13 mouse cellular contexts compared by ENCODE assay signal in genomic region chr3:107917097-107917496, GRCm38 (mm10). TPM values are rescaled to one million over a fixed set of nuclear protein-coding genes. Genes with fewer than 3 reads are reported as not detected.
DNase-seq lines count a peak whose midpoint lies in the region; ATAC-seq and TF ChIP-seq lines count a peak whose summit lies in the region.
"Had no signal": no experiment of that assay in that cellular context is flagged by ENCODE, and none has a peak within 500 bp of the region (broad histone marks: within the 10 kb centered on the region; RNA-seq: fewer than 3 reads in every experiment).

No protein-coding gene starts in this region.

- H3K9ac ChIP-seq in forebrain, embryonic 16.5 days (replicated peaks; ENCODE audit: low read depth, low read length) = no peak overlapping the region
- no peak overlapping the region for H3K9ac ChIP-seq in liver, postnatal 0 days (replicated peaks)
- no peak overlapping the region for H3K9ac ChIP-seq in liver, embryonic 11.5 days (ENCODE audit: low read depth, low read length)
- H3K9ac ChIP-seq: limb, embryonic 12.5 days had no signal

- H3K27ac ChIP-seq in forebrain, embryonic 16.5 days (ENCODE audit: low read length) = no peak overlapping the region
- no peak overlapping the region for H3K27ac ChIP-seq in forebrain, embryonic 10.5 days
- no peak overlapping the region for H3K27ac ChIP-seq in liver, postnatal 0 days (ENCODE audit: low read depth)
- H3K27ac ChIP-seq in liver, embryonic 11.5 days (ENCODE audit: low read depth, low read length) = no peak overlapping the region
- H3K27ac ChIP-seq: limb, embryonic 12.5 days; macrophage had no signal

- no peak overlapping the region for H3K4me2 ChIP-seq in forebrain, embryonic 16.5 days (ENCODE audit: low read length)
- no peak overlapping the region for H3K4me2 ChIP-seq in liver, postnatal 0 days (ENCODE audit: low read depth, low read length)
- H3K4me2 ChIP-seq in liver, embryonic 11.5 days = no peak overlapping the region
- H3K4me2 ChIP-seq: limb, embryonic 12.5 days had no signal

- TF ChIP-seq EP300 in liver, postnatal 0 days (IDR thresholded peaks at IDR 0.05; ENCODE audit: low read depth) = no peak

- H3K36me3 ChIP-seq in forebrain, embryonic 16.5 days (ENCODE audit: control insufficient read depth, insufficient read depth) = no peaks in the 10 kb centered on the region
- H3K36me3 ChIP-seq in forebrain, embryonic 10.5 days (replicated peaks) = no peaks in the 10 kb centered on the region
- H3K36me3 ChIP-seq in liver, postnatal 0 days (replicated peaks; ENCODE audit: insufficient read depth, low read length) = no peaks in the 10 kb centered on the region
- H3K36me3 ChIP-seq in liver, embryonic 11.5 days (ENCODE audit: control insufficient read depth, insufficient read depth, low read length) = no peaks in the 10 kb centered on the region
- no peaks in the 10 kb centered on the region for H3K36me3 ChIP-seq in G1E (replicated peaks)
- H3K36me3 ChIP-seq: limb, embryonic 12.5 days had no signal

- no peak overlapping the region for H3K4me3 ChIP-seq in forebrain, embryonic 16.5 days (replicated peaks; ENCODE audit: low read length)
- H3K4me3 ChIP-seq in forebrain, embryonic 10.5 days = no peak overlapping the region
- H3K4me3 ChIP-seq in liver, postnatal 0 days (ENCODE audit: low read depth, low read length) = no peak overlapping the region
- no peak overlapping the region for H3K4me3 ChIP-seq in liver, embryonic 11.5 days (ENCODE audit: low read depth, low read length)
- no peak overlapping the region for H3K4me3 ChIP-seq in G1E (ENCODE audit: low read depth, low read length)
- H3K4me3 ChIP-seq: limb, embryonic 12.5 days had no signal

- 0 out of 2 replicates have a peak, but pooled peaks have one; percentile 47 for ATAC-seq in forebrain, embryonic 16.5 days
- no peak for ATAC-seq in liver, postnatal 0 days
- ATAC-seq in liver, embryonic 11.5 days (replicated peaks; ENCODE audit: low FRiP score) = no peak
- ATAC-seq in G1E (ENCODE audit: extremely low read depth, insufficient number of reproducible peaks, low FRiP score, poor library complexity, severe bottlenecking) = no peak
- peak; percentile 57; the same call in 1 of the 2 replicates for ATAC-seq in megakaryocyte-erythroid progenitor cell, adult 5-6 weeks (replicated peaks; ENCODE audit: low FRiP score, low TSS enrichment, poor library complexity, severe bottlenecking)

- H3K9me3 ChIP-seq in forebrain, embryonic 16.5 days (ENCODE audit: control insufficient read depth, low read length) = no peaks in the 10 kb centered on the region
- H3K9me3 ChIP-seq in forebrain, embryonic 10.5 days = no peaks in the 10 kb centered on the region
- no peaks in the 10 kb centered on the region for H3K9me3 ChIP-seq in liver, postnatal 0 days (ENCODE audit: low read length)
- H3K9me3 ChIP-seq in liver, embryonic 11.5 days (ENCODE audit: control insufficient read depth, low read length) = no peaks in the 10 kb centered on the region
- no peaks in the 10 kb centered on the region for H3K9me3 ChIP-seq in G1E (replicated peaks)
- H3K9me3 ChIP-seq: limb, embryonic 12.5 days had no signal

- WGBS in forebrain, embryonic 16.5 days = 73% methylated on average over 3 of the region's 3 CpGs
- WGBS in forebrain, embryonic 10.5 days = 84% methylated on average over 3 of the region's 3 CpGs
- whole genome bisulfite sequencing in liver, postnatal 0 days (ENCODE audit: insufficient replicate concordance) = 84% methylated on average over 3 of the region's 3 CpGs
- 66% methylated on average over 3 of the region's 3 CpGs for WGBS in liver, embryonic 11.5 days

- no peaks in the 10 kb centered on the region for H3K4me1 ChIP-seq in forebrain, embryonic 16.5 days (replicated peaks; ENCODE audit: control insufficient read depth, insufficient read depth, low read length)
- 0 out of 2 replicates have a peak, but pooled peaks cover 6% of the 10 kb centered on the region for H3K4me1 ChIP-seq in forebrain, embryonic 10.5 days
- 0 out of 2 replicates have a peak, but pooled peaks cover 2% of the 10 kb centered on the region for H3K4me1 ChIP-seq in liver, postnatal 0 days (ENCODE audit: insufficient read depth)
- H3K4me1 ChIP-seq in liver, embryonic 11.5 days (replicated peaks; ENCODE audit: control insufficient read depth, insufficient read depth, low read length) = no peaks in the 10 kb centered on the region
- H3K4me1 ChIP-seq in G1E (ENCODE audit: insufficient read depth, low read depth, low read length) = no peaks in the 10 kb centered on the region
- H3K4me1 ChIP-seq: limb, embryonic 12.5 days had no signal

- H3K27me3 ChIP-seq in forebrain, embryonic 16.5 days (replicated peaks; ENCODE audit: control insufficient read depth, insufficient read depth, low read length) = no peaks in the 10 kb centered on the region
- no peaks in the 10 kb centered on the region for H3K27me3 ChIP-seq in forebrain, embryonic 10.5 days (ENCODE audit: poor library complexity, severe bottlenecking)
- H3K27me3 ChIP-seq in liver, postnatal 0 days (ENCODE audit: insufficient read depth, low read length) = no peaks in the 10 kb centered on the region
- H3K27me3 ChIP-seq in liver, embryonic 11.5 days (replicated peaks; ENCODE audit: control insufficient read depth, insufficient read depth, low read length) = no peaks in the 10 kb centered on the region
- H3K27me3 ChIP-seq in G1E (ENCODE audit: insufficient read depth, low read length) = peaks cover 11% of the 10 kb centered on the region; the same call in 1 of the 2 replicates
- H3K27me3 ChIP-seq: limb, embryonic 12.5 days had no signal

- peak; percentile 44 for TF ChIP-seq CTCF in liver, postnatal 0 days (IDR thresholded peaks at IDR 0.05; ENCODE audit: low read depth)
- peak; percentile 14; the same call in 1 of the 2 replicates for TF ChIP-seq CTCF in G1E (IDR thresholded peaks at IDR 0.05; ENCODE audit: low read depth, low read length)

- no peak for DNase-seq in forebrain, embryonic 10.5 days (ENCODE audit: extremely low spot score, low spot score)
- DNase-seq in liver, postnatal 0 days = no peak
- DNase-seq in liver, embryonic 11.5 days (ENCODE audit: low spot score) = no peak
- no peak for DNase-seq in G1E (ENCODE audit: low spot score)
- DNase-seq in urinary bladder, adult 18-20 months (ENCODE audit: low spot score in 2 of 2) = no peak
- DNase-seq in urinary bladder, adult 2 months (ENCODE audit: low spot score) = no peak
- DNase-seq: heart, postnatal 36 days; kidney, adult 9 months; layer of hippocampus, adult 9-11 months had no signal

RNA-seq across cellular contexts. Expression of gene Gstm7, which starts 14.5 kb away (rescaled TPM):
- 65.5 and 70.7 TPM in 2 replicates for polyA plus RNA-seq in forebrain, embryonic 16.5 days (2015; fragmentation: Nextera tagmentation; extraction: Ambion mirVana)
- polyA plus RNA-seq in forebrain, embryonic 10.5 days (2016; fragmentation: Nextera tagmentation; extraction: Ambion mirVana) = 17.7 and 19.5 TPM in 2 replicates
- polyA plus RNA-seq in liver, postnatal 0 days (2015; fragmentation: Nextera tagmentation; extraction: Ambion mirVana) = 39.2 and 42.2 TPM in 2 replicates
- polyA plus RNA-seq in liver, embryonic 11.5 days (2014; fragmentation: Nextera tagmentation; extraction: Ambion mirVana) = 10.8 and 12.0 TPM in 2 replicates
- total RNA-seq in G1E (2014; fragmentation: Nextera tagmentation) = not detected in 2 replicates
- not detected in 2 replicates for total RNA-seq in G1E (2017)
- polyA plus RNA-seq in G1E (2012) = not detected in 2 replicates
- 0.62 and 6.3 TPM in 2 replicates for total RNA-seq in megakaryocyte-erythroid progenitor cell, adult 5-6 weeks (2014; fragmentation: Nextera tagmentation)
- 1.9 TPM in 1 of 2 replicates, not detected in the other for total RNA-seq in megakaryocyte-erythroid progenitor cell, adult 5-6 weeks (2017)
- polyA plus RNA-seq in urinary bladder, adult 2 months (2012; rRNA removed) = 2.7 and 5.1 TPM in 2 replicates

RNA-seq across cellular contexts. Expression of gene Gstm5, which starts 21.5 kb away (rescaled TPM):
- polyA plus RNA-seq in forebrain, embryonic 16.5 days (2015; fragmentation: Nextera tagmentation; extraction: Ambion mirVana) = 173 and 174 TPM in 2 replicates
- 225 and 235 TPM in 2 replicates for polyA plus RNA-seq in forebrain, embryonic 10.5 days (2016; fragmentation: Nextera tagmentation; extraction: Ambion mirVana)
- 126 and 134 TPM in 2 replicates for polyA plus RNA-seq in liver, postnatal 0 days (2015; fragmentation: Nextera tagmentation; extraction: Ambion mirVana)
- 154 and 167 TPM in 2 replicates for polyA plus RNA-seq in liver, embryonic 11.5 days (2014; fragmentation: Nextera tagmentation; extraction: Ambion mirVana)
- total RNA-seq in G1E (2014; fragmentation: Nextera tagmentation) (not detected in 2 replicates), G1E (2017) (not detected in 2 replicates)
- polyA plus RNA-seq in G1E (2012) = not detected in 2 replicates
- total RNA-seq in megakaryocyte-erythroid progenitor cell, adult 5-6 weeks (2014; fragmentation: Nextera tagmentation) = 233 and 255 TPM in 2 replicates
- total RNA-seq in megakaryocyte-erythroid progenitor cell, adult 5-6 weeks (2017) = 231 and 241 TPM in 2 replicates
- 59.8 and 62.7 TPM in 2 replicates for polyA plus RNA-seq in urinary bladder, adult 2 months (2012; rRNA removed)

RNA-seq across cellular contexts. Expression of gene Gstm6, which starts 26.5 kb away (rescaled TPM):
- 10.2 and 11.7 TPM in 2 replicates for polyA plus RNA-seq in forebrain, embryonic 16.5 days (2015; fragmentation: Nextera tagmentation; extraction: Ambion mirVana)
- polyA plus RNA-seq in forebrain, embryonic 10.5 days (2016; fragmentation: Nextera tagmentation; extraction: Ambion mirVana) = 11.2 and 13.5 TPM in 2 replicates
- polyA plus RNA-seq in liver, postnatal 0 days (2015; fragmentation: Nextera tagmentation; extraction: Ambion mirVana) = 17.2 and 18.0 TPM in 2 replicates
- polyA plus RNA-seq in liver, embryonic 11.5 days (2014; fragmentation: Nextera tagmentation; extraction: Ambion mirVana) = 9.2 and 9.5 TPM in 2 replicates
- total RNA-seq in G1E (2014; fragmentation: Nextera tagmentation) (not detected in 2 replicates), G1E (2017) (0.12 and 0.16 TPM in 2 replicates)
- not detected in 2 replicates for polyA plus RNA-seq in G1E (2012)
- not detected in 2 replicates for total RNA-seq in megakaryocyte-erythroid progenitor cell, adult 5-6 weeks (2014; fragmentation: Nextera tagmentation)
- total RNA-seq in megakaryocyte-erythroid progenitor cell, adult 5-6 weeks (2017) = not detected in 2 replicates
- polyA plus RNA-seq in urinary bladder, adult 2 months (2012; rRNA removed) = 2.1 and 2.3 TPM in 2 replicates
- polyA plus RNA-seq: macrophage had no signal

RNA-seq across cellular contexts. Expression of gene Eps8l3, which starts 40.1 kb away (rescaled TPM):
- polyA plus RNA-seq in forebrain, embryonic 16.5 days (2015; fragmentation: Nextera tagmentation; extraction: Ambion mirVana) = not detected in 2 replicates
- not detected in 2 replicates for polyA plus RNA-seq in forebrain, embryonic 10.5 days (2016; fragmentation: Nextera tagmentation; extraction: Ambion mirVana)
- polyA plus RNA-seq in liver, postnatal 0 days (2015; fragmentation: Nextera tagmentation; extraction: Ambion mirVana) = not detected in 2 replicates
- polyA plus RNA-seq in liver, embryonic 11.5 days (2014; fragmentation: Nextera tagmentation; extraction: Ambion mirVana) = not detected in 2 replicates
- total RNA-seq in G1E (2014; fragmentation: Nextera tagmentation) (not detected in 2 replicates), G1E (2017) (0.06 TPM in 1 of 2 replicates, not detected in the other)
- polyA plus RNA-seq in G1E (2012) = not detected in 2 replicates
- total RNA-seq in megakaryocyte-erythroid progenitor cell, adult 5-6 weeks (2014; fragmentation: Nextera tagmentation) = not detected in 2 replicates
- not detected in 2 replicates for total RNA-seq in megakaryocyte-erythroid progenitor cell, adult 5-6 weeks (2017)
- polyA plus RNA-seq in urinary bladder, adult 2 months (2012; rRNA removed) = not detected in 2 replicates
- total RNA-seq: heart, postnatal 36 days had no signal
- polyA plus RNA-seq: limb, embryonic 12.5 days; macrophage had no signal

RNA-seq across cellular contexts. Expression of gene Gstm3, which starts 52.0 kb away (rescaled TPM):
- polyA plus RNA-seq in forebrain, embryonic 16.5 days (2015; fragmentation: Nextera tagmentation; extraction: Ambion mirVana) = not detected in 2 replicates
- not detected in 2 replicates for polyA plus RNA-seq in forebrain, embryonic 10.5 days (2016; fragmentation: Nextera tagmentation; extraction: Ambion mirVana)
- 1.9 and 2.0 TPM in 2 replicates for polyA plus RNA-seq in liver, postnatal 0 days (2015; fragmentation: Nextera tagmentation; extraction: Ambion mirVana)
- polyA plus RNA-seq in liver, embryonic 11.5 days (2014; fragmentation: Nextera tagmentation; extraction: Ambion mirVana) = 7.5 and 7.7 TPM in 2 replicates
- not detected in 2 replicates for total RNA-seq in G1E (2014; fragmentation: Nextera tagmentation)
- total RNA-seq in G1E (2017) = not detected in 2 replicates
- not detected in 2 replicates for polyA plus RNA-seq in G1E (2012)
- not detected in 2 replicates for total RNA-seq in megakaryocyte-erythroid progenitor cell, adult 5-6 weeks (2014; fragmentation: Nextera tagmentation)
- not detected in 2 replicates for total RNA-seq in megakaryocyte-erythroid progenitor cell, adult 5-6 weeks (2017)
- polyA plus RNA-seq in urinary bladder, adult 2 months (2012; rRNA removed) = 0.45 and 0.75 TPM in 2 replicates
- total RNA-seq: heart, postnatal 36 days had no signal
- polyA plus RNA-seq: limb, embryonic 12.5 days; macrophage had no signal

Comparison
In these comparisons a context has a peak if more than half of its experiments do, and no peak if none do; other contexts are left out.
1. ATAC-seq: peak in forebrain, embryonic 16.5 days (single experiment) and megakaryocyte-erythroid progenitor cell, adult 5-6 weeks (single experiment); none in liver, postnatal 0 days (single experiment), liver, embryonic 11.5 days (single experiment) and G1E (single experiment).
2. RNA of gene Gstm5, which starts 21.5 kb away (polyA plus RNA-seq): 225 to 235 TPM in forebrain, embryonic 10.5 days, 173 to 174 TPM in forebrain, embryonic 16.5 days, 154 to 167 TPM in liver, embryonic 11.5 days, 126 to 134 TPM in liver, postnatal 0 days and 59.8 to 62.7 TPM in urinary bladder, adult 2 months; not detected in G1E; every median in the first group is over 10 times any median in the second.